Mouse (Mus musculus): Measurements from ENCODE around the gene Mfn1. TPM values are rescaled to one million over a fixed set of nuclear protein-coding genes. Genes with fewer than 3 reads are reported as not detected.
A peak's percentile ranks its signal among the peaks of the same experiment; 100 is the strongest.

Mfn1 gene
- polyA plus RNA-seq, 1 experiment from 2014 or later: 20.1 TPM

- Histone ChIP-seq H3K4me1 (replicated peaks; ENCODE audit: control insufficient read depth, insufficient read depth, low read length) (0 out of 2 replicates have a peak, but pooled peaks cover 4% of the 10 kb centered on the region), H3K4me2 (replicated peaks; ENCODE audit: low read depth) (peak within 1 kb of the TSS; percentile 81), H3K9me3 (ENCODE audit: control insufficient read depth) (no peaks in the 10 kb centered on the region), H3K4me3 (ENCODE audit: low read depth, low read length) (peak within 1 kb of the TSS; percentile 86), H3K27ac (ENCODE audit: low read depth, low read length) (peak within 1 kb of the TSS; percentile 94), H3K36me3 (ENCODE audit: control insufficient read depth, insufficient read depth) (no peaks in the 10 kb centered on the region), H3K9ac (ENCODE audit: low read depth, low read length) (peak within 1 kb of the TSS; percentile 95), H3K27me3 (replicated peaks; ENCODE audit: control insufficient read depth, insufficient read depth, low read length) (no peaks in the 10 kb centered on the region)
- ATAC-seq: no peak; the same call in none of the 2 replicates
- TF ChIP-seq CTCF (IDR thresholded peaks at IDR 0.05; ENCODE audit: low read depth): no peak
- 8% methylated on average over 24 of the region's 24 CpGs for WGBS
These were observed 19.5 kb upstream of the Mfn1 start, which contains the start of gene Zfp639 for GRCm38 (mm10) chr3:32509496-32510374. TSS of gene Zfp639 (plus strand) at chr3:32510259.

GRCm38 (mm10) chr3:32510375-32511190 is 18.7 kb upstream of the Mfn1 start:
- no peaks in the 10 kb centered on the region for H3K27me3 ChIP-seq (replicated peaks; ENCODE audit: control insufficient read depth, insufficient read depth, low read length)
- peak; percentile 99 for ATAC-seq
- peak overlapping the region; percentile 86 for H3K4me3 ChIP-seq (ENCODE audit: low read depth, low read length)
- no peaks in the 10 kb centered on the region for H3K9me3 ChIP-seq (ENCODE audit: control insufficient read depth)
- H3K27ac ChIP-seq (ENCODE audit: low read depth, low read length): peak overlapping the region; percentile 94
- peak overlapping the region; percentile 95 for H3K9ac ChIP-seq (ENCODE audit: low read depth, low read length)
- H3K4me2 ChIP-seq (replicated peaks; ENCODE audit: low read depth): peak overlapping the region; percentile 81
- peak; percentile 97 for TF ChIP-seq CTCF (IDR thresholded peaks at IDR 0.05; ENCODE audit: low read depth)
- under 1% methylated on average over 66 of the region's 69 CpGs for WGBS
- H3K36me3 ChIP-seq (ENCODE audit: control insufficient read depth, insufficient read depth): 0 out of 2 replicates have a peak, but pooled peaks cover under 1% of the 10 kb centered on the region
- H3K4me1 ChIP-seq (replicated peaks; ENCODE audit: control insufficient read depth, insufficient read depth, low read length): 0 out of 2 replicates have a peak, but pooled peaks cover 4% of the 10 kb centered on the region

- peak overlapping the region; percentile 86 for H3K4me3 ChIP-seq (ENCODE audit: low read depth, low read length)
- no peaks in the 10 kb centered on the region for H3K9me3 ChIP-seq (ENCODE audit: control insufficient read depth)
- ATAC-seq: no peak
- no peak for TF ChIP-seq CTCF (IDR thresholded peaks at IDR 0.05; ENCODE audit: low read depth)
- H3K27me3 ChIP-seq (replicated peaks; ENCODE audit: control insufficient read depth, insufficient read depth, low read length): no peaks in the 10 kb centered on the region
- H3K4me2 ChIP-seq (replicated peaks; ENCODE audit: low read depth): peak overlapping the region; percentile 81
- H3K9ac ChIP-seq (ENCODE audit: low read depth, low read length): peak overlapping the region; percentile 95
- 0 out of 2 replicates have a peak, but pooled peaks cover 6% of the 10 kb centered on the region for H3K36me3 ChIP-seq (ENCODE audit: control insufficient read depth, insufficient read depth)
- 2% methylated on average over 13 of the region's 13 CpGs for WGBS
- H3K4me1 ChIP-seq (replicated peaks; ENCODE audit: control insufficient read depth, insufficient read depth, low read length): 0 out of 2 replicates have a peak, but pooled peaks cover 4% of the 10 kb centered on the region
- peak overlapping the region; percentile 94 for H3K27ac ChIP-seq (ENCODE audit: low read depth, low read length)
These were observed 18.1 kb upstream of the Mfn1 start for GRCm38 (mm10) chr3:32511191-32511550.

GRCm38 (mm10) chr3:32512686-32513284 is 16.5 kb upstream of the Mfn1 start:
- Histone ChIP-seq H3K4me3 (ENCODE audit: low read depth, low read length) (no peak overlapping the region), H3K9me3 (ENCODE audit: control insufficient read depth) (no peaks in the 10 kb centered on the region), H3K4me1 (replicated peaks; ENCODE audit: control insufficient read depth, insufficient read depth, low read length) (0 out of 2 replicates have a peak, but pooled peaks cover 4% of the 10 kb centered on the region), H3K27ac (ENCODE audit: low read depth, low read length) (no peak overlapping the region), H3K4me2 (replicated peaks; ENCODE audit: low read depth) (no peak overlapping the region), H3K9ac (ENCODE audit: low read depth, low read length) (no peak overlapping the region), H3K36me3 (ENCODE audit: control insufficient read depth, insufficient read depth) (peaks cover 11% of the 10 kb centered on the region; the same call in 1 of the 2 replicates), H3K27me3 (replicated peaks; ENCODE audit: control insufficient read depth, insufficient read depth, low read length) (no peaks in the 10 kb centered on the region)
- 80% methylated on average over 7 of the region's 7 CpGs for whole genome bisulfite sequencing
- no peak for TF ChIP-seq CTCF (IDR thresholded peaks at IDR 0.05; ENCODE audit: low read depth)
- ATAC-seq: no peak

GRCm38 (mm10) chr3:32513528-32513927 is 15.7 kb upstream of the Mfn1 start:
- no peak for TF ChIP-seq CTCF (IDR thresholded peaks at IDR 0.05; ENCODE audit: low read depth)
- Histone ChIP-seq H3K9ac (ENCODE audit: low read depth, low read length) (no peak overlapping the region), H3K4me2 (replicated peaks; ENCODE audit: low read depth) (no peak overlapping the region), H3K27ac (ENCODE audit: low read depth, low read length) (no peak overlapping the region), H3K27me3 (replicated peaks; ENCODE audit: control insufficient read depth, insufficient read depth, low read length) (no peaks in the 10 kb centered on the region), H3K9me3 (ENCODE audit: control insufficient read depth) (no peaks in the 10 kb centered on the region), H3K4me3 (ENCODE audit: low read depth, low read length) (no peak overlapping the region), H3K36me3 (ENCODE audit: control insufficient read depth, insufficient read depth) (peaks cover 13% of the 10 kb centered on the region; the same call in 1 of the 2 replicates), H3K4me1 (replicated peaks; ENCODE audit: control insufficient read depth, insufficient read depth, low read length) (0 out of 2 replicates have a peak, but pooled peaks cover 4% of the 10 kb centered on the region)
- ATAC-seq: no peak

Measured in intestine, postnatal 0 days (tissue).